Mouse (Mus musculus): ENCODE data around the gene Serp1. TPM values are rescaled to one million over a fixed set of nuclear protein-coding genes. Genes with fewer than 3 reads are reported as not detected.
"Not testable (repeated sequence)": the region's sequence is repeated elsewhere in the genome, so short reads cannot be mapped to it uniquely, and the experiment has no call there.

The Serp1 gene
- total RNA-seq, 2 experiments from 2014 or later, result 58.8 to 61.4 TPM

DNA sequence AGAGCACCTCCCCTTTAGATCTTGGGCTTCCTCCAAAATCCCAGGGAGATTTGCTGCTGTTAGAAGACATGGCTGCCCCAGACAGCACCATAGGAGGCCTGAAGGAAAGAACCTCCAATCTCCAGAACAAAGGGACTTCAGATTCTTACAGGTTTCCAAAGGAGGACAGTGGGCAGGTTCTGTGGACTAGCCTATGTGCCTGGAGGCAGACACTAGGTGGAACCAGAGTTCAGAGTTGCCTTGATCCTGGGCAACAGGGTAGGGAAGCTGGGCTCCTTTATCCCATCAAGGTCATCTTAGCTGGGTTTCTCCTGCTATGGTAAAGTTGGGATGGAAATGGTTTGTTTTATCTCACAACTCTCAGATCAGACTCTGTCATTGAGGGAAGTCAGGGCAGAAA is 14.1 kb downstream of the Serp1 start:
- DNase-seq (ENCODE audit: low spot score in 2 of 2), result no peak

DNA sequence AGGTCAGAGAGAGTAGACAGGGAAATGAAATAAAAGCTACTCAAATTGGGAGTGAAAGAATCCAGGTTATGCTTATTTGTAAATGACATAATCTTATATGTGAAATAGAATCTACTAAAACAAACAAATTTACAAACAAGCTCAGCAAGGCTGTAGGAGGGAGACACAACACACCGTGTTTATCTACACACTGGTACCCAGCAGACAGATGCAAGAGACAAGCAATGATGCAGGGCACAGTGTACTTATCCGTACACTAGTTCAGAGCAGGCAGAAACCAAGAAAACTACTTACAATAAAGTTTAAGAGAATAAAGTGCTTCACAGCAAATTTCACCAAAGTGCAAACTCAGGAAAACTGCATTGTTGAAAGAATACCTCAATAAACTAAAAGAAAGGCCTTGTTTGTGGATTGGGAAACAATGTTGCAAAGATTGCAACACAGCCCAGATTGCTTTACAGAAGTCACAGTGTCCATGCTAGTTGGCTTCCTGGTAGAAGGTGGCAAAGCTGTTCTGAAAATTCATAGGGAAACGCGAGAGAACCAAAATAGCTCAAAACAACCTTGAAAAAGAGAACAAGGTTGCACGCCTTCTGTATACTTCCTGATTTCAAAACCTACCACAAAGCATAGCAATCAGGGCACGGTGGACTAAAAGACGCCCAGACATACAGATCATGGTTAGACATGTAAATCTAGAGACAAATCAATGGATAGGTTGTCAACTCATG is 17.5 kb downstream of the Serp1 start:
- DNase-seq (ENCODE audit: low spot score in 2 of 2), result no peak

- DNase-seq (ENCODE audit: low spot score in 2 of 2), result no peak
Observed at GRCm38 (mm10) chr3:58504676-58505075, 21.0 kb downstream of the Serp1 start.

DNA sequence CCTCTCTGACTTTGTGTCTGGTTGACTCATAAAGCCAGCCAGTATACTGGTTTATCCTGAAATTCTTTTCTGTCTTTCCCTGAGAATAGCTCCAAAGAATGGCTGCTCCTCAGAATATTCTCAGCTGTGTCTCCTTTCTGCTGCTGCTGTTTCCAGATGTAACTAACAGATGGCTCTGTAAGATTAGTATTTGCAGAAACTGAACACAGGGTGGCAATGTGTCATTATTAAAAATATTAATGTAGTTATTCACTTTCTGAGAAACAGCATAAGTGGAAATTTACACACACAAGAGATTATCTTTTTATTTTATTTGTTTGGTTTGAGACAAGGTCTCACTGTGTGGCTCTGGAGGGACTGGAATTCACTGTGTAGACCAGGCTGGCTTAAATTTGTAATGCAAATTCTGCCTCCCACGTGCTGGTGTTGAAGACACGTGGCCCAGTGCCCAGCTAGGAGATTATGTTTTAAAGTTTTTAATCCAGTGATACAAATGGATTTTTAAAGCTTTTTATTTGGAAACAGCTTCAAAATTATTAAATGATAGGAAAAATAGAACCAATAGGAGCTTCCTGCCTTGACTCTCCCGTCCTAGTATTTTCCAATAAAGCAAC is 21.9 kb downstream of the Serp1 start:
- no peak for DNase-seq (ENCODE audit: low spot score in 2 of 2)

- DNase-seq (ENCODE audit: low spot score in 2 of 2), result no peak
Observed at GRCm38 (mm10) chr3:58501961-58502360, 23.7 kb downstream of the Serp1 start.

GRCm38 (mm10) chr3:58493621-58494020 is 32.1 kb downstream of the Serp1 start:
- DNase-seq (ENCODE audit: low spot score in 2 of 2), result no peak

- no peak for DNase-seq (ENCODE audit: low spot score in 2 of 2)
Observed at GRCm38 (mm10) chr3:58490787-58491186, 34.9 kb downstream of the Serp1 start.

- no peak for DNase-seq (ENCODE audit: low spot score in 2 of 2)
Observed at GRCm38 (mm10) chr3:58487999-58488775, 37.5 kb downstream of the Serp1 start.

- DNase-seq (ENCODE audit: low spot score in 2 of 2), result no peak
Observed at GRCm38 (mm10) chr3:58487121-58487520, 38.6 kb downstream of the Serp1 start.

DNA sequence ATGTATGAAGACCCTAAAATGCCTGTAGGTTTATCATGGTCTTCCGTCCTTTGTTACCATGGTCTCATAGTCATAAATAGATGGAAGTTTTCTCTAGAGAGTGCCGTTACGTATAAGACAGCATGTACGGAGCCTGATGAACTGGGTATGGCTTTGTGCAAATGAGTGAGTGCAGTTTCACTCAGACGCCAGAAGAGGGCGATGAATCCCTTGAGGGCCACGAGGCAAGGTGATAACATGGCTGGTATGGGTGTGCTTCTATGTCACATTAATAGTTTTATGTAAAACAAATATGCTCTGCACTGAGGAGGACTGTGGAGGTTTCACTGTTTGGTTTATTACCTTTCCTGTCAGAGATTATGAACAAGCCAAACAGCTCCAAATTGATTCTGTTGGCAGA is 39.8 kb downstream of the Serp1 start:
- DNase-seq (ENCODE audit: low spot score in 2 of 2), result no peak

DNA sequence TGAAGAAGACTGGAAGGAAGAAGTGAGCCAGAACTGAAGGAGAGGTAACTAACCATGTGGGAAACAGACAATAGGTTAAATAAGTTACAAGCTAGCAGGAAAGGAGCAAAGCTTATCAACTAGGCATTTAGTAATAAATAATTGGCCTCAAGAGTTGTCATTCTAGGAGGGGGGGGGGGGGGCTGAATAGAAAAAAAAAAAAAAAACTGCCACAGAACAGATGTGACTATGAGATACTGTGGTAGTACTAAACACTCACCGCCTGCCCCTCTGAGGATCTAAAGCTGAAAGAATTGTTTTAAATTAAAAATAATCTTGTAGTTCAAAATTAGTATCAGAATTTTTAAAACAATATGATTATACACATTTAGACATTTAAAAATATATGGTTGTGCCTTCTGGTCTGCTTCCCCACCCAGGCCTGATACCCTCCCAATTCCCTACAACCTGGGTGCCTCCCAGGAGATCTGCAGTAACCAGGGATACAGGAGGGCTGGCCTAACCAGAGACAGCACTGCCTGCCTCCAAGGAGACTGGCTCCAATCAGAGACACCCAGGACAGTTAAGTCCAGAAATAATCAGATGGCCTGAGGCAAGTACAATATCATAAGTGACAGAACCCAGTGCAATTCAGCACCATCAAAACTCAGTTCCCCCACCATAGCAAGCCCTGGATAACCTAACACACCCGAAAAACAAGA is 46.8 kb downstream of the Serp1 start:
- no peak for DNase-seq (ENCODE audit: low spot score in 2 of 2)

DNA sequence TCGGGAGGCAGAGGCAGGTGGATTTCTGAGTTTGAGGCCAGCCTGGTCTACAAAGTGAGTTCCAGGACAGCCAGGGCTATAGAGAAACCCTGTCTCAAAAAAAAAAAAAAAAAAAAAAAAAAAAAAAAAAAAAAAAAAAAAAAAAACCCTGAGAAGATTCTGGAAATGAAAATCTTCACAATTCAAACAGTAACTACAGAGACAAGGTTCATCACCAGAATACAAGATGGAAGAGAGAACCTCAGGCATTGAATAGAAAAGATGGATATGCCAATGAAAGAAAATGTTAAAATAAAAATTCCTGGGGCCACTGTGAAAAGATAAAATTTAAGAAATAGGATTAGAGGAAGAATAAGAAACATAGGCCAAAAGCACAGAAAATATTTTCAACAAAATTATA is 50.4 kb downstream of the Serp1 start:
- not testable (repeated sequence) for DNase-seq (ENCODE audit: low spot score in 2 of 2)

Other genes starting within 250 kb of the Serp1 start
- 10 to 100 TPM; 37.8 to 45.7 TPM for gene Tsc22d2, start 111.2 kb downstream of the Serp1 start, total RNA-seq (2021)
- 10 to 100 TPM; 69.8 to 72.9 TPM for gene Eif2a, start 71 bp downstream of the Serp1 start, total RNA-seq (2021)
- gene Selenot, start 50.7 kb upstream of the Serp1 start, total RNA-seq (2021), result 100 to 1,000 TPM; 110 to 113 TPM
- not detected for gene Erich6, start 111.3 kb upstream of the Serp1 start, total RNA-seq (2021)
- 10 to 100 TPM; 15.0 to 16.5 TPM for gene Siah2, start 166.5 kb upstream of the Serp1 start, total RNA-seq (2021)

Measured in adrenal gland, postnatal 4 days (tissue).